Mouse (Mus musculus): ENCODE results near the gene Uvrag. TPM values are rescaled to one million over a fixed set of nuclear protein-coding genes. Genes with fewer than 3 reads are reported as not detected.

Uvrag gene
- polyA plus RNA-seq, 1 experiment from 2014 or later: 15.7 TPM

GRCm38 (mm10) chr7:99088576-99089346 is 52.2 kb downstream of the Uvrag start:
- 86% methylated on average over 10 of the region's 10 CpGs for WGBS
- no peak for ATAC-seq (ENCODE audit: low FRiP score, low read depth)
- no peaks in the 10 kb centered on the region for H3K9me3 ChIP-seq
- H3K4me1 ChIP-seq: no peaks in the 10 kb centered on the region; the same call in 1 of the 2 replicates
- no peak overlapping the region for H3K27ac ChIP-seq (replicated peaks)
- H3K4me3 ChIP-seq: no peak overlapping the region
- H3K9ac ChIP-seq (replicated peaks): no peak overlapping the region
- no peaks in the 10 kb centered on the region for H3K27me3 ChIP-seq
- H3K36me3 ChIP-seq: no peaks in the 10 kb centered on the region
- H3K4me2 ChIP-seq (replicated peaks): no peak overlapping the region

GRCm38 (mm10) chr7:99087581-99087980 is 53.4 kb downstream of the Uvrag start:
- ATAC-seq (ENCODE audit: low FRiP score, low read depth): no peak
- H3K4me1 ChIP-seq: no peaks in the 10 kb centered on the region; the same call in 1 of the 2 replicates
- WGBS: 71% methylated on average over 7 of the region's 7 CpGs
- no peaks in the 10 kb centered on the region for H3K9me3 ChIP-seq
- H3K27ac ChIP-seq (replicated peaks): no peak overlapping the region
- H3K4me2 ChIP-seq (replicated peaks): no peak overlapping the region
- no peak overlapping the region for H3K9ac ChIP-seq (replicated peaks)
- no peaks in the 10 kb centered on the region for H3K36me3 ChIP-seq
- H3K27me3 ChIP-seq: no peaks in the 10 kb centered on the region
- H3K4me3 ChIP-seq: no peak overlapping the region

- no peaks in the 10 kb centered on the region; the same call in 1 of the 2 replicates for H3K4me1 ChIP-seq
- H3K9me3 ChIP-seq: no peaks in the 10 kb centered on the region
- no peak overlapping the region; the same call in 1 of the 2 replicates for H3K9ac ChIP-seq (replicated peaks)
- no peak overlapping the region for H3K4me3 ChIP-seq
- WGBS: 69% methylated on average over 9 of the region's 9 CpGs
- no peak overlapping the region for H3K4me2 ChIP-seq (replicated peaks)
- H3K27ac ChIP-seq (replicated peaks): no peak overlapping the region
- H3K27me3 ChIP-seq: no peaks in the 10 kb centered on the region
- H3K36me3 ChIP-seq: no peaks in the 10 kb centered on the region
- no peak for ATAC-seq (ENCODE audit: low FRiP score, low read depth)
These were observed 54.1 kb downstream of the Uvrag start for GRCm38 (mm10) chr7:99086646-99087443.

DNA sequence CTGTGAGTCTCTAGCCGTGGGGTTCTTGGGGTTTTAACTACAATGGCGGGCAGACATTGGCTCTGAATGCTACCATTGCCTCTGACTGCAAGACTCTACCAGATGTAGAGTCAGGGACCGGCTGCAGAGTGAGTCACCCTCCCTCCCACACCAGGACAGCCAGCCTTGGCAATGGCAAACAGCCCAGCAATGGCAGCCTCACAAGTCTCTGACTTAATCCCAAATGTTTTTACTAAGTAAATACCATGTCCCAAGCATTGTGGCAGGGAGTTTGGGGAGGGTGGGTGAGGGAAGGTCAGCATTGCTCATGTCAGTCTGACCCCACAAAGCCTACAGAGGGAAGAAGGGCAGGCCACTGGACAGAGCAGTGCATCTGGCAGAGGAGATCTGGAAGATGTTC is 55.7 kb downstream of the Uvrag start:
- no peaks in the 10 kb centered on the region for H3K27me3 ChIP-seq
- H3K36me3 ChIP-seq: no peaks in the 10 kb centered on the region
- H3K9me3 ChIP-seq: no peaks in the 10 kb centered on the region
- WGBS: 87% methylated on average over 3 of the region's 3 CpGs
- no peak overlapping the region for H3K9ac ChIP-seq (replicated peaks)
- H3K4me3 ChIP-seq: no peak overlapping the region
- no peak for ATAC-seq (ENCODE audit: low FRiP score, low read depth)
- H3K4me1 ChIP-seq: no peaks in the 10 kb centered on the region; the same call in 1 of the 2 replicates
- no peak overlapping the region for H3K27ac ChIP-seq (replicated peaks)
- H3K4me2 ChIP-seq (replicated peaks): no peak overlapping the region

- Histone ChIP-seq H3K27me3 (no peaks in the 10 kb centered on the region), H3K4me3 (no peak overlapping the region), H3K36me3 (no peaks in the 10 kb centered on the region), H3K9ac (replicated peaks) (no peak overlapping the region), H3K9me3 (no peaks in the 10 kb centered on the region), H3K4me1 (no peaks in the 10 kb centered on the region), H3K27ac (replicated peaks) (no peak overlapping the region), H3K4me2 (replicated peaks) (no peak overlapping the region)
- WGBS: 37% methylated on average over 4 of the region's 4 CpGs
- ATAC-seq (ENCODE audit: low FRiP score, low read depth): no peak
These were observed 61.4 kb downstream of the Uvrag start for GRCm38 (mm10) chr7:99079522-99079921.

DNA sequence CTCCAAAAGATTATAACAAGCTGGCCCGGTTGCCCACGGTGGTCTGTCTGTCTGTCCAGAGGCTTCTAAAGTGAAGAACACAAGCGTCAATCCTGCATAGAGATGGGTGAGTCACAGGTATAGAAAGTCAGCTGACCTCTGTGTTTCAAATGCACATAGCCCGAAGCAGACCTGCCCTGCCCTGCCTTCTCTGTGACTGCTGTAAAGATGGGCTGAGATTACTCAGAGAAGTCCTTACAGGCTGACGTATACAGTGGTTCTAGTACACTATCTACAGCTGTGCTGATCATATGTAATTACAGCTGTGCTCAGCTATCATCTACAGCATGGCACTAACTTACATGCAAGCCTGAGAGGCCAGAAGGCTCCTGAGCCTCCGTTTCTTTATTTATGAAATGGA is 62.1 kb downstream of the Uvrag start:
- H3K9me3 ChIP-seq: no peaks in the 10 kb centered on the region
- H3K36me3 ChIP-seq: no peaks in the 10 kb centered on the region
- H3K9ac ChIP-seq (replicated peaks): no peak overlapping the region
- no peak for ATAC-seq (ENCODE audit: low FRiP score, low read depth)
- WGBS: 97% methylated on average over 6 of the region's 6 CpGs
- H3K27me3 ChIP-seq: no peaks in the 10 kb centered on the region
- H3K4me2 ChIP-seq (replicated peaks): no peak overlapping the region
- H3K4me3 ChIP-seq: no peak overlapping the region
- H3K4me1 ChIP-seq: 0 out of 2 replicates have a peak, but pooled peaks cover under 1% of the 10 kb centered on the region
- no peak overlapping the region for H3K27ac ChIP-seq (replicated peaks)

GRCm38 (mm10) chr7:99077234-99077633 is 63.7 kb downstream of the Uvrag start:
- no peaks in the 10 kb centered on the region for H3K27me3 ChIP-seq
- no peak overlapping the region for H3K27ac ChIP-seq (replicated peaks)
- H3K4me3 ChIP-seq: no peak overlapping the region
- no peak overlapping the region for H3K4me2 ChIP-seq (replicated peaks)
- no peak overlapping the region for H3K9ac ChIP-seq (replicated peaks)
- H3K9me3 ChIP-seq: no peaks in the 10 kb centered on the region
- H3K36me3 ChIP-seq: no peaks in the 10 kb centered on the region
- 66% methylated on average over 8 of the region's 8 CpGs for WGBS
- H3K4me1 ChIP-seq: 0 out of 2 replicates have a peak, but pooled peaks cover 5% of the 10 kb centered on the region
- no peak for ATAC-seq (ENCODE audit: low FRiP score, low read depth)

DNA sequence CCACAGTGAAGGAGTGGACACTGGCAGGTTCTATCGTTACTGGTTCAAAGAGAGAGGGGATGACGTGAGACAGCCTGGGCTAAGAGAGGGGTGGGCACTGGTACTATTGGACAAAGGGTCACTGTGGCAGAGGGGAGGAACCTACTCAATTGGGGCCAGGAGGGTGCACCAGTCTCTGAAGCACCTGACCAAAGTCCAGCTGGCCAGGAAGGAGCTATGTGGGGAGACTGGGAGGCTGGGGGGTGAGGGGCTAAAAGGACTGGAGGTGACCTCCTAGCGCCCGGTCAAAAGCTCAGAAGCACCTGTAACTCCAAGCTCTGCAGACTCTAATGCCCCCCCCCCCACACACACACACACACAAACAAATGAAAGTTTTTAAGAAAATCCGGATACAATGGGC is 65.8 kb downstream of the Uvrag start:
- Histone ChIP-seq H3K27me3 (no peaks in the 10 kb centered on the region), H3K36me3 (no peaks in the 10 kb centered on the region), H3K9ac (replicated peaks) (no peak overlapping the region), H3K4me2 (replicated peaks) (no peak overlapping the region), H3K9me3 (no peaks in the 10 kb centered on the region), H3K27ac (replicated peaks) (no peak overlapping the region), H3K4me3 (no peak overlapping the region), H3K4me1 (0 out of 2 replicates have a peak, but pooled peaks cover 5% of the 10 kb centered on the region)
- WGBS: 66% methylated on average over 5 of the region's 5 CpGs
- ATAC-seq (ENCODE audit: low FRiP score, low read depth): no peak

DNA sequence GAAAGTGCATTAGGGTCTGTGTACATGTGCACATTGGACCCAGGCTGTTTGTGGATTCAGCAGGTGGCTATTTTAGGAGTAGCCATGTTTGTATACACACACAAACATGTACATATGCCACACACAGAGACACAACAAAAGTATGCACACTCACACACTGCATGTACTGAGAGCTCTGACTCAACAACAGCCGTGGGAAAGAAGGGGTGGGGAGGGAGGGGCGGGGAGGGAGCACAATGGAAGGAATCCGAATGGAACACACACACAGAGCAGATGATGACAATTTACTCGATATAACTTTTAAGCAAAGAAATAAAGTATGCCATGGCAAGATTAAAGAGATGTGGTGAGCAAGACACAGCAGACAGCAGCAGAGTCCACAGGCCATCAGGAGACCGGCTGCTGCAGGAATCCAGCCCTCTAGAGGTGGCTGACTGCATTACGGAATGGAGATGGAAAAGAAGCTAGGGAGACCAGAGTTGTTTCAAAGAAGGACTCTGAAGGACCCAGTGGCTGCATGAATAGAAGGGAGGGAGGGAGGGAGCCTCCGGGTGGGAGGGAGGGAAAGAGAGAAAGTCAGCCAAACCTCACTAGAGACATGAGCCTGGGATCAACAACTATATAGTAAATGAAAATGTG is 67.1 kb downstream of the Uvrag start:
- Histone ChIP-seq H3K36me3 (no peaks in the 10 kb centered on the region), H3K9ac (replicated peaks) (no peak overlapping the region), H3K4me3 (no peak overlapping the region), H3K9me3 (no peaks in the 10 kb centered on the region), H3K4me1 (0 out of 2 replicates have a peak, but pooled peaks cover 5% of the 10 kb centered on the region), H3K27ac (replicated peaks) (no peak overlapping the region), H3K27me3 (no peaks in the 10 kb centered on the region), H3K4me2 (replicated peaks) (no peak overlapping the region)
- WGBS: 22% methylated on average over 7 of the region's 7 CpGs
- ATAC-seq (ENCODE audit: low FRiP score, low read depth): 0 out of 2 replicates have a peak, but pooled peaks have one; percentile 52

DNA sequence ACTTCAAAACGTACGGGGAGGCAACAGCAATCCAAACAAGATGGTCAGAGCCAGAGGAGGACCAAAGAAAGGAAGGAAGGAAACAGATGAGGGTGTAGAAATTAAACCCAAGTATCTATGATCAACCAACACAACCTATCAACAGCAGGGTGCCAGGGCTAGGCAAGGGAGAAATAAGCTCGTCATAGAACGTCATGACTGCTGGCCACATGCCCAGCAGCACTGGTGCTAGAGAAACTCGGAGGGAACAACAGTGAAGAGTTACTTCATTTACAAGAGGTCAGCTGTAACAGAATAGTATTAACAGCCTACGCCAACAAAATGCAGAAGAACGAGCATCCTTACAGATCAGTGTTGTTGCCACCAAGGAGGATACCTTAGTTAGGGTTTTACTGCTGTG is 73.2 kb downstream of the Uvrag start:
- H3K27me3 ChIP-seq: no peaks in the 10 kb centered on the region
- ATAC-seq (ENCODE audit: low FRiP score, low read depth): no peak

DNA sequence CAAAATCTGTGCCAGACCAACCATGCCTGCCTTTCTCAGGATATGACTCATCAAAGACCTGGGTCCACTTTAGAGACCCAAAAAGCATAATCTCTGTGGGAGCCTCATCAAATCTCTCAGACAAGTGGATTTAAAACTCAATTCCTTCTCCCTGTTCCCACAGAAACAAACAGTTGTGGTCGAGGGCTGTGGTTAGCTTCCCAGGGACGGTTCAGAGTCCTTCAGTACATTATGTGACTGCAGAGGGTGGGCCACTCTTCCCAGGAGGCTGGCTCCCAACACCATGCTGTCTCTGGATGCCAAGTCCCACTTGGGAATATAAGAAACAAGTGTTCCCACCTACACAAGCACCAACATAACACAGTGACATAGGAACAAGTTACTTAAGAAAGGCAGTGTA is 75.0 kb downstream of the Uvrag start:
- no peaks in the 10 kb centered on the region for H3K27me3 ChIP-seq
- no peaks in the 10 kb centered on the region for H3K36me3 ChIP-seq
- 11% methylated on average over 2 of the region's 2 CpGs for WGBS
- H3K4me3 ChIP-seq: no peak overlapping the region
- H3K9ac ChIP-seq (replicated peaks): no peak overlapping the region
- H3K27ac ChIP-seq (replicated peaks): no peak overlapping the region
- no peaks in the 10 kb centered on the region for H3K9me3 ChIP-seq
- no peak for ATAC-seq (ENCODE audit: low FRiP score, low read depth)
- peaks cover 9% of the 10 kb centered on the region for H3K4me1 ChIP-seq
- no peak overlapping the region for H3K4me2 ChIP-seq (replicated peaks)

More for the DNA sequence above, 73.2 kb downstream of the Uvrag start:
- WGBS: 90% methylated on average over 7 of the region's 7 CpGs
- H3K9ac ChIP-seq (replicated peaks): no peak overlapping the region
- no peak overlapping the region for H3K4me2 ChIP-seq (replicated peaks)
- no peak overlapping the region for H3K27ac ChIP-seq (replicated peaks)
- no peak overlapping the region for H3K4me3 ChIP-seq
- no peaks in the 10 kb centered on the region for H3K36me3 ChIP-seq
- peaks cover 9% of the 10 kb centered on the region for H3K4me1 ChIP-seq
- no peaks in the 10 kb centered on the region for H3K9me3 ChIP-seq

- Histone ChIP-seq H3K4me2 (replicated peaks) (no peak overlapping the region), H3K9me3 (no peaks in the 10 kb centered on the region), H3K4me3 (no peak overlapping the region), H3K4me1 (peaks cover 9% of the 10 kb centered on the region), H3K27me3 (no peaks in the 10 kb centered on the region), H3K9ac (replicated peaks) (no peak overlapping the region), H3K36me3 (no peaks in the 10 kb centered on the region), H3K27ac (replicated peaks) (no peak overlapping the region)
- WGBS: 4% methylated on average over 11 of the region's 11 CpGs
- ATAC-seq (ENCODE audit: low FRiP score, low read depth): no peak
These were observed 75.5 kb downstream of the Uvrag start for GRCm38 (mm10) chr7:99065391-99065831.

Measured in midbrain, embryonic 12.5 days (tissue).